Mouse (Mus musculus) urinary bladder, postnatal 10 days (tissue): ENCODE measurements around the gene Fhdc1.

Experiments
- DNase-seq: peaks from one replicate; pipeline ENCODE4 v3.0.0; 2022; ENCODE audit warnings: low spot score

Gene Fhdc1

GRCm38 (mm10) chr3:84474398-84474797, 5.8 kb downstream of the Fhdc1 start:
- DNase-seq = no peak

GRCm38 (mm10) chr3:84472955-84473354, 7.3 kb downstream of the Fhdc1 start:
- no peak for DNase-seq

- DNase-seq = no peak
Observed at GRCm38 (mm10) chr3:84472527-84472926, 7.7 kb downstream of the Fhdc1 start.

GRCm38 (mm10) chr3:84471146-84471545, 9.1 kb downstream of the Fhdc1 start:
- DNase-seq = no peak

GRCm38 (mm10) chr3:84468111-84468453, 12.1 kb downstream of the Fhdc1 start:
- DNase-seq = no peak

- DNase-seq = no peak
Observed at GRCm38 (mm10) chr3:84467419-84468110, 12.7 kb downstream of the Fhdc1 start.

- no peak for DNase-seq
Observed at GRCm38 (mm10) chr3:84465822-84466500, 14.3 kb downstream of the Fhdc1 start.

GRCm38 (mm10) chr3:84461687-84462086, 18.5 kb downstream of the Fhdc1 start:
- no peak for DNase-seq

GRCm38 (mm10) chr3:84460952-84461351, 19.3 kb downstream of the Fhdc1 start:
- DNase-seq = no peak

GRCm38 (mm10) chr3:84460499-84460898, 19.7 kb downstream of the Fhdc1 start:
- DNase-seq = no peak

- no peak for DNase-seq
Observed at GRCm38 (mm10) chr3:84455733-84456417, 24.4 kb downstream of the Fhdc1 start.

- no peak for DNase-seq
Observed at GRCm38 (mm10) chr3:84450651-84451050, 29.6 kb downstream of the Fhdc1 start.

- DNase-seq = no peak
Observed at GRCm38 (mm10) chr3:84449015-84449414, 31.2 kb downstream of the Fhdc1 start.

GRCm38 (mm10) chr3:84447803-84448202, 32.4 kb downstream of the Fhdc1 start:
- no peak for DNase-seq

- no peak for DNase-seq
Observed at GRCm38 (mm10) chr3:84445838-84446237, 34.4 kb downstream of the Fhdc1 start.

GRCm38 (mm10) chr3:84442890-84443289, 37.3 kb downstream of the Fhdc1 start:
- no peak for DNase-seq

GRCm38 (mm10) chr3:84439431-84440210, 40.6 kb downstream of the Fhdc1 start:
- DNase-seq = no peak

GRCm38 (mm10) chr3:84438840-84439239, 41.4 kb downstream of the Fhdc1 start:
- no peak for DNase-seq

- no peak for DNase-seq
Observed at GRCm38 (mm10) chr3:84438118-84438517, 42.1 kb downstream of the Fhdc1 start.

GRCm38 (mm10) chr3:84436947-84437346, 43.3 kb downstream of the Fhdc1 start:
- no peak for DNase-seq

GRCm38 (mm10) chr3:84435288-84436043, 44.8 kb downstream of the Fhdc1 start:
- no peak for DNase-seq
